Mouse (Mus musculus): Measurements from ENCODE around the gene C1galt1. TPM values are rescaled to one million over a fixed set of nuclear protein-coding genes. Genes with fewer than 3 reads are reported as not detected.
A peak's percentile ranks its signal among the peaks of the same experiment; 100 is the strongest.

Gene C1galt1
- polyA plus RNA-seq, 1 experiment, result 2.5 TPM

GRCm38 (mm10) chr6:7832564-7833175 is 12.0 kb upstream of the C1galt1 start:
- TF ChIP-seq POLR2A (IDR thresholded peaks at IDR 0.05; ENCODE audit: low read depth, low read length), result no peak
- no peak for TF ChIP-seq CTCF (IDR thresholded peaks at IDR 0.05; ENCODE audit: extremely low read depth, insufficient read length, insufficient replicate concordance, low read depth, low read length)
- Histone ChIP-seq H3K4me1 (ENCODE audit: control insufficient read depth, insufficient read depth, insufficient read length, low read length) (no peaks in the 10 kb centered on the region), H3K27ac (ENCODE audit: insufficient read depth, low read depth, low read length) (no peak overlapping the region), H3K27me3 (ENCODE audit: control insufficient read depth, insufficient read depth, low read length) (no peaks in the 10 kb centered on the region), H3K36me3 (ENCODE audit: control insufficient read depth, insufficient read depth, low read length) (no peaks in the 10 kb centered on the region), H3K4me3 (ENCODE audit: low read depth, low read length) (no peak overlapping the region)
- 27% methylated on average over 6 of the region's 6 CpGs for WGBS

- H3K4me3 ChIP-seq (ENCODE audit: low read depth, low read length), result peak overlapping the region; percentile 77; the same call in 1 of the 2 replicates
- TF ChIP-seq CTCF (IDR thresholded peaks at IDR 0.05; ENCODE audit: extremely low read depth, insufficient read length, insufficient replicate concordance, low read depth, low read length), result no peak
- no peak for TF ChIP-seq POLR2A (IDR thresholded peaks at IDR 0.05; ENCODE audit: low read depth, low read length)
- peaks cover 12% of the 10 kb centered on the region for H3K4me1 ChIP-seq (ENCODE audit: control insufficient read depth, insufficient read depth, insufficient read length, low read length)
- H3K27me3 ChIP-seq (ENCODE audit: control insufficient read depth, insufficient read depth, low read length), result no peaks in the 10 kb centered on the region
- H3K27ac ChIP-seq (ENCODE audit: insufficient read depth, low read depth, low read length), result no peak overlapping the region; the same call in 1 of the 2 replicates
- no peaks in the 10 kb centered on the region for H3K36me3 ChIP-seq (ENCODE audit: control insufficient read depth, insufficient read depth, low read length)
- 42% methylated on average over 10 of the region's 10 CpGs for WGBS
Measured at GRCm38 (mm10) chr6:7843726-7844411, 773 bp upstream of the C1galt1 start.

- no peaks in the 10 kb centered on the region for H3K27me3 ChIP-seq (ENCODE audit: control insufficient read depth, insufficient read depth, low read length)
- TF ChIP-seq CTCF (IDR thresholded peaks at IDR 0.05; ENCODE audit: extremely low read depth, insufficient read length, insufficient replicate concordance, low read depth, low read length) (peak; percentile 51; the same call in 1 of the 2 replicates), POLR2A (IDR thresholded peaks at IDR 0.05; ENCODE audit: low read depth, low read length) (no peak)
- peaks cover 13% of the 10 kb centered on the region for H3K4me1 ChIP-seq (ENCODE audit: control insufficient read depth, insufficient read depth, insufficient read length, low read length)
- 3% methylated on average over 32 of the region's 33 CpGs for WGBS
- no peaks in the 10 kb centered on the region for H3K36me3 ChIP-seq (ENCODE audit: control insufficient read depth, insufficient read depth, low read length)
- peak overlapping the region; percentile 77 for H3K4me3 ChIP-seq (ENCODE audit: low read depth, low read length)
- no peak overlapping the region; the same call in 1 of the 2 replicates for H3K27ac ChIP-seq (ENCODE audit: insufficient read depth, low read depth, low read length)
Measured at GRCm38 (mm10) chr6:7844412-7844801, 235 bp upstream of the C1galt1 start.

GRCm38 (mm10) chr6:7845680-7846017 is 1.0 kb downstream of the C1galt1 start:
- H3K27ac ChIP-seq (ENCODE audit: insufficient read depth, low read depth, low read length), result peak overlapping the region; percentile 53; the same call in 1 of the 2 replicates
- under 1% methylated on average over 6 of the region's 6 CpGs for WGBS
- no peak for TF ChIP-seq POLR2A (IDR thresholded peaks at IDR 0.05; ENCODE audit: low read depth, low read length)
- no peak for TF ChIP-seq CTCF (IDR thresholded peaks at IDR 0.05; ENCODE audit: extremely low read depth, insufficient read length, insufficient replicate concordance, low read depth, low read length)
- H3K4me1 ChIP-seq (ENCODE audit: control insufficient read depth, insufficient read depth, insufficient read length, low read length), result peaks cover 17% of the 10 kb centered on the region
- H3K36me3 ChIP-seq (ENCODE audit: control insufficient read depth, insufficient read depth, low read length), result no peaks in the 10 kb centered on the region
- no peak overlapping the region for H3K4me3 ChIP-seq (ENCODE audit: low read depth, low read length)
- H3K27me3 ChIP-seq (ENCODE audit: control insufficient read depth, insufficient read depth, low read length), result no peaks in the 10 kb centered on the region

- H3K27ac ChIP-seq (ENCODE audit: insufficient read depth, low read depth, low read length), result peak overlapping the region; percentile 95
Measured at GRCm38 (mm10) chr6:7846726-7847439, 2.2 kb downstream of the C1galt1 start.

DNA sequence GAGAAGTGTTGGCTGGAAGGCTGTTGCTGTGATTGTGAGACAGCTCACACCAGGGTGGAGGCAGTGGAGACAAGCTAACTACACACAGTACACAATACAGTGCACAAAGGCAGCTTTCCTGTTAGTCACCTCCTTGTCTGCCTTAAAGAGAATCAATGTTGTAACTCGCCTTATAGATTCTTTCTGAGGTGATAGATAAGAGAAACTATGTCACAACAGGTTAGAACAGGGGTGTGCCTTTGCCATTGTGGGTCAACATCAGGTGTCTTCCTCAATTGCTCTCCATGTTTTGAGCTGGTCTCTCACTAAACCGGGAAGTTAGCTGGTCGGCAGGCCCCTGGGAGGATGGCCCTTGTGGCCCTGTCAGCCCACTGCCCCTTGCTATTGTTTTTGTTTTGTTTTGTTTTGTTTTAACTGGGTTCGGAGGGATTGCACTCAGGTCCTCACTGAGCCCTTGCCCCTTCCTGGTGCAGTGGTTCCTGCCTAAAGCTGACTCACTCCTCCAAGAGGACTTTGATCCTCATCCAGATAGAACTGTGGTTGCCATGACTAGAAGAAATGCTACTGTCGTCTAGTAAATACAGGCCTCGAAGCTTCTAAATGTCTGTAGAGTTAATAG is 3.4 kb downstream of the C1galt1 start:
- peak overlapping the region; percentile 59 for H3K4me3 ChIP-seq (ENCODE audit: low read depth, low read length)
- WGBS, result 12% methylated on average over 6 of the region's 6 CpGs
- no peaks in the 10 kb centered on the region for H3K36me3 ChIP-seq (ENCODE audit: control insufficient read depth, insufficient read depth, low read length)
- peaks cover 17% of the 10 kb centered on the region for H3K4me1 ChIP-seq (ENCODE audit: control insufficient read depth, insufficient read depth, insufficient read length, low read length)
- no peak for TF ChIP-seq POLR2A (IDR thresholded peaks at IDR 0.05; ENCODE audit: low read depth, low read length)
- no peak for TF ChIP-seq CTCF (IDR thresholded peaks at IDR 0.05; ENCODE audit: extremely low read depth, insufficient read length, insufficient replicate concordance, low read depth, low read length)
- H3K27ac ChIP-seq (ENCODE audit: insufficient read depth, low read depth, low read length), result peak overlapping the region; percentile 95
- H3K27me3 ChIP-seq (ENCODE audit: control insufficient read depth, insufficient read depth, low read length), result no peaks in the 10 kb centered on the region

More at GRCm38 (mm10) chr6:7846726-7847439, 2.2 kb downstream of the C1galt1 start:
- TF ChIP-seq CTCF (IDR thresholded peaks at IDR 0.05; ENCODE audit: extremely low read depth, insufficient read length, insufficient replicate concordance, low read depth, low read length) (no peak), POLR2A (IDR thresholded peaks at IDR 0.05; ENCODE audit: low read depth, low read length) (no peak)
- Histone ChIP-seq H3K4me1 (ENCODE audit: control insufficient read depth, insufficient read depth, insufficient read length, low read length) (peaks cover 17% of the 10 kb centered on the region), H3K27me3 (ENCODE audit: control insufficient read depth, insufficient read depth, low read length) (no peaks in the 10 kb centered on the region), H3K36me3 (ENCODE audit: control insufficient read depth, insufficient read depth, low read length) (no peaks in the 10 kb centered on the region), H3K4me3 (ENCODE audit: low read depth, low read length) (peak overlapping the region; percentile 24; the same call in 1 of the 2 replicates)
- 30% methylated on average over 8 of the region's 8 CpGs for WGBS
